Comparison of ENCODE assay signal across 11 mouse cellular contexts in the genomic region with DNA sequence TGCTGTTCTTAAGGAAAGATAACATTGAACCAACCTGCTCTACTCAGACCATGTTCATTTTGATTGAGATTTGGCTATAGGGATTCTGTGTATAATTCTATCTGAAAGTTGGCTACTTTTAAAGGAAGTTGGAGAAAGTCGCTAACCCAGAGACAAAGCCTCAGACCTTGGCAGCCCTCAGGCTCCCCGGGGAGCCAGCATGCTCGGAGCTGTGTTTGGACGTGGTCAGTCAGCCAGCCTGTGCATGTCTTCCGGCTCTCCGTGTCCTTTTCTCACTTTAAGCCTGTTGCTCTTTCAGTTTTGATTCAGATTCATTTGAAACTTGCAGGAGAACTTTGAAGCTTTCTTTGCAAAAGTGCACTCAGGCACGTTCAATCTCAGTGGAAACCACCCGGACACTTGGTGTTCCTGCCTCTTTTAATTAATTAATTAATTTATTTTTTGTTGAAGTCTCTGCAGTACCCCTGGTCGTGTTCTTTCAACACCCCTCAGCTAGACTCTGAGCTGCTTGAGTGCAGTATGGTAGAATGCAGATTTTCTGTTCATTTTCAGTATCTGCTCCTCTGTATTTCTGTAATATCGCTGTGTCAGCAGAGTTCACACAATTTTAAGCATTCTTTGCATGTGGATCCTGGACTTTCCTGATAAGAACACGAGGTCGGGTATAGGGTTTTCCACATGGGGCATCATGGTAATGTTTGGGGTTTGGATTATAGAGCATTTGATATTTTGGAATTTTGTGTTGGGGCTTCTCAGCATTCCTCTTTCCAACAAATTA.
DNase-seq lines count a peak whose midpoint lies in the region; ATAC-seq lines count a peak whose summit lies in the region.
"Had no signal": no experiment of that assay in that cellular context is flagged by ENCODE, and none has a peak within 500 bp of the region (broad histone marks: within the 10 kb centered on the region; RNA-seq: fewer than 3 reads in every experiment).

No protein-coding gene starts in this region.

- no peak overlapping the region for H3K4me2 ChIP-seq in heart, embryonic 12.5 days
- H3K4me2 ChIP-seq in heart, embryonic 16.5 days (ENCODE audit: low read depth, low read length) = no peak overlapping the region
- H3K4me2 ChIP-seq in forebrain, embryonic 14.5 days (ENCODE audit: low read length) = no peak overlapping the region

- peak; percentile 62 to 82 for DNase-seq in heart, adult 18-20 months
- peak; percentile 12 for DNase-seq in retina, postnatal 1 day
- no peak for DNase-seq in retina, embryonic 14.5 days (ENCODE audit: low spot score)
- DNase-seq in frontal cortex, postnatal 36 days (ENCODE audit: low spot score in 2 of 2) = no peak
- no peak for DNase-seq in forebrain, embryonic 14.5 days (ENCODE audit: low spot score)
- DNase-seq in B cell, adult 2 months = no peak

- no peak overlapping the region for H3K9ac ChIP-seq in heart, embryonic 12.5 days
- no peak overlapping the region for H3K9ac ChIP-seq in heart, embryonic 16.5 days (ENCODE audit: low read length)
- H3K9ac ChIP-seq in forebrain, embryonic 14.5 days (ENCODE audit: low read length) = no peak overlapping the region

- no peak overlapping the region for H3K4me3 ChIP-seq in heart, embryonic 12.5 days
- no peak overlapping the region for H3K4me3 ChIP-seq in heart, embryonic 16.5 days (ENCODE audit: low read length)
- no peak overlapping the region for H3K4me3 ChIP-seq in forebrain, embryonic 14.5 days (ENCODE audit: low read depth, low read length)
- H3K4me3 ChIP-seq: erythroblast, embryonic 14.5 days had no signal

- H3K27ac ChIP-seq in heart, embryonic 12.5 days (ENCODE audit: poor library complexity, severe bottlenecking) = no peak overlapping the region
- H3K27ac ChIP-seq in heart, embryonic 16.5 days (ENCODE audit: low read length) = no peak overlapping the region
- no peak overlapping the region for H3K27ac ChIP-seq in forebrain, embryonic 14.5 days (ENCODE audit: low read depth, low read length)

- no peaks in the 10 kb centered on the region for H3K9me3 ChIP-seq in heart, embryonic 12.5 days (replicated peaks)
- no peaks in the 10 kb centered on the region; the same call in 1 of the 2 replicates for H3K9me3 ChIP-seq in heart, embryonic 16.5 days (replicated peaks; ENCODE audit: control insufficient read depth, low read length)
- H3K9me3 ChIP-seq in forebrain, embryonic 14.5 days (replicated peaks; ENCODE audit: control insufficient read depth, low read length) = no peaks in the 10 kb centered on the region

- no peaks in the 10 kb centered on the region for H3K4me1 ChIP-seq in heart, embryonic 12.5 days (replicated peaks)
- H3K4me1 ChIP-seq in heart, embryonic 16.5 days (ENCODE audit: control insufficient read depth, insufficient read depth, low read length) = no peaks in the 10 kb centered on the region
- H3K4me1 ChIP-seq in forebrain, embryonic 14.5 days (ENCODE audit: control insufficient read depth, insufficient read depth, low read length) = no peaks in the 10 kb centered on the region

- 66% methylated on average over 12 of the region's 12 CpGs for WGBS in heart, embryonic 12.5 days
- 55% methylated on average over 12 of the region's 12 CpGs for WGBS in heart, embryonic 16.5 days
- WGBS in forebrain, embryonic 14.5 days = 39% methylated on average over 12 of the region's 12 CpGs

- peaks cover 4% of the 10 kb centered on the region; the same call in 1 of the 2 replicates for H3K27me3 ChIP-seq in heart, embryonic 12.5 days (replicated peaks)
- H3K27me3 ChIP-seq in heart, embryonic 16.5 days (ENCODE audit: control insufficient read depth, insufficient read depth, low read length) = no peaks in the 10 kb centered on the region; the same call in 1 of the 2 replicates
- H3K27me3 ChIP-seq in forebrain, embryonic 14.5 days (replicated peaks; ENCODE audit: control insufficient read depth, insufficient read depth, low read length) = no peaks in the 10 kb centered on the region
- H3K27me3 ChIP-seq: Patski had no signal

- no peaks in the 10 kb centered on the region for H3K36me3 ChIP-seq in heart, embryonic 12.5 days
- H3K36me3 ChIP-seq in heart, embryonic 16.5 days (ENCODE audit: control insufficient read depth, insufficient read depth) = no peaks in the 10 kb centered on the region
- no peaks in the 10 kb centered on the region for H3K36me3 ChIP-seq in forebrain, embryonic 14.5 days (ENCODE audit: control insufficient read depth, insufficient read depth, low read length)

- no peak for ATAC-seq in heart, embryonic 12.5 days (ENCODE audit: insufficient number of reproducible peaks, low FRiP score)
- ATAC-seq in heart, embryonic 16.5 days (replicated peaks; ENCODE audit: extremely low read depth, insufficient read depth, low FRiP score) = 0 out of 2 replicates have a peak, but pooled peaks have one; percentile 49
- no peak for ATAC-seq in forebrain, embryonic 14.5 days
- ATAC-seq: intestine, embryonic 16.5 days; Patski had no signal

Comparison
In these comparisons a context has a peak if more than half of its experiments do, and no peak if none do; other contexts are left out.
1. DNase-seq: peak in heart, adult 18-20 months (2 of 2) and retina, postnatal 1 day (single experiment); none in retina, embryonic 14.5 days (single experiment), frontal cortex, postnatal 36 days (0 of 2), forebrain, embryonic 14.5 days (single experiment) and B cell, adult 2 months (0 of 2).